Mouse (Mus musculus): ENCODE measurements around the gene Gm20388. TPM values are rescaled to one million over a fixed set of nuclear protein-coding genes. Genes with fewer than 3 reads are reported as not detected.

Gm20388 gene
- polyA plus RNA-seq, 1 experiment from 2014 or later: 1.4 TPM

DNA sequence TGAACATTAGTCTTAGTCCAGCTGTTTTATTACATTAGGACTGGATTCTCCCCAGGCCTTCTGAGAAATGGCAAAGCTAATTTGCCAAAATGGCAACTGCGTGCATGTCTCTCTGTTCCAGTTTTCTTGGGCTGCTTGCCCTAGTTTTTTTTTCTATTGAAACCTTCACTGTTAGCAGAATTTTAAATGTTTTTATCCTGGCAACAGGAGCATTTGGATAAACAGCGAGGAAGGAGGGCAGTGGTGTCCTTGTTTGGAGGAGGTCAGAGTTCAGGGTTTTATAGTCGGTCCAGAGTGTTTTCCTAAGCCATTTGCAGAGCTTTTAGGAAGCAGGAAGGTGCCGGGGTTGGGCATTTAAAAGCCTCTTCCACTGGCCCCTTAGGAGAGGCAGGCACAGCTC, 2057.3 kb downstream of the Gm20388 start:
- no peak for ATAC-seq (ENCODE audit: low read depth)
- H3K4me3 ChIP-seq (ENCODE audit: low read depth, low read length): no peak overlapping the region
- H3K27me3 ChIP-seq (ENCODE audit: control insufficient read depth, insufficient read depth, low read depth, low read length): no peaks in the 10 kb centered on the region
- H3K36me3 ChIP-seq (ENCODE audit: control insufficient read depth, insufficient read depth): no peaks in the 10 kb centered on the region; the same call in 1 of the 2 replicates
- no peak overlapping the region for H3K4me2 ChIP-seq (ENCODE audit: low read depth, low read length)
- H3K9ac ChIP-seq (ENCODE audit: low read depth, low read length): no peak overlapping the region
- peaks cover 18% of the 10 kb centered on the region for H3K4me1 ChIP-seq (ENCODE audit: control insufficient read depth, low read depth, low read length)
- WGBS (ENCODE audit: insufficient replicate concordance): 63% methylated on average over 4 of the region's 4 CpGs
- H3K27ac ChIP-seq (ENCODE audit: low read length): no peak overlapping the region
- H3K9me3 ChIP-seq (replicated peaks; ENCODE audit: control insufficient read depth, low read length): no peaks in the 10 kb centered on the region

DNA sequence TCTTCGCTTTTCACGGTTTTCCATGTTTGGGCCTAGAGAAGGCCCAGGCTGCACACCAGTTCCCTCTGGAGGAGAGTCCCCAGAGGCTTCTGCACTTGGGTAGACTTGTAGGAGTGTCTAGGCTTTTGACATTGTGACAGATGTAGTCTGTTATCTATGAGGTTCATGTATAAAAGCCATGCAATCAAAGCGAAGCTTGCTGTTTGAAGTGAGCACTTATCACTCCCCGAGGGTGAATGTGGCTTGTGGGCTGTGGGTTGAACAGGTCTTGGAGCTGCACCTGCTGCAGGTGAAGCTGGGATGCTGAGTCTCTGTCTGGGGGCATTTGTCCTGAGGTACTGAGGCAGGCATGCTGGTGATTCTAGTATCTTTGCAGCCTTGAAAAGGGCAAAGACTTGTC, 2057.9 kb downstream of the Gm20388 start:
- Histone ChIP-seq H3K27ac (ENCODE audit: low read length) (no peak overlapping the region), H3K4me2 (ENCODE audit: low read depth, low read length) (no peak overlapping the region), H3K36me3 (ENCODE audit: control insufficient read depth, insufficient read depth) (no peaks in the 10 kb centered on the region; the same call in 1 of the 2 replicates), H3K4me3 (ENCODE audit: low read depth, low read length) (no peak overlapping the region), H3K4me1 (ENCODE audit: control insufficient read depth, low read depth, low read length) (peaks cover 18% of the 10 kb centered on the region), H3K9me3 (replicated peaks; ENCODE audit: control insufficient read depth, low read length) (no peaks in the 10 kb centered on the region), H3K27me3 (ENCODE audit: control insufficient read depth, insufficient read depth, low read depth, low read length) (no peaks in the 10 kb centered on the region), H3K9ac (ENCODE audit: low read depth, low read length) (no peak overlapping the region)
- no peak for ATAC-seq (ENCODE audit: low read depth)
- WGBS (ENCODE audit: insufficient replicate concordance): 41% methylated on average over 4 of the region's 4 CpGs

DNA sequence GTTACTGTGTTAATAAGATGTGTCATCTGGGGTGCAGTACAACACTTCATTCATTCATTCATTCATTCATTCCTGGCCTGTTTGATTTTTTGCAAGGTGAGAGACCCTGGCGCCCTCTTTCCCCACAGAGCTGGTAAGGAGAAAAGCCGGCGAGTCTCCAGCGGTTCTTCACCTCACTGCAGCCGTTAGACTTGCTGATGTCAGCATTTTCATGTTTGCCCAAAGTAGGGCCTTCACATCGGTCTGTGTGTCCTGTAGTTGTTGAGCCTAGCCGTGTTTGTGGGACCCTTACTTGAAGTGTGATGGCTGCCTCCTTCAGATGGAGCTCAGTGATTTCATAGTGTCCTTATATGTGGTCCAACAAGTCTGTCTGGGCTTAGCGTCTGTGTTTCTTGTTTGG, 2059.6 kb downstream of the Gm20388 start:
- Histone ChIP-seq H3K9ac (ENCODE audit: low read depth, low read length) (no peak overlapping the region), H3K4me1 (ENCODE audit: control insufficient read depth, low read depth, low read length) (peaks cover 18% of the 10 kb centered on the region), H3K4me2 (ENCODE audit: low read depth, low read length) (no peak overlapping the region), H3K27ac (ENCODE audit: low read length) (no peak overlapping the region), H3K27me3 (ENCODE audit: control insufficient read depth, insufficient read depth, low read depth, low read length) (no peaks in the 10 kb centered on the region), H3K4me3 (ENCODE audit: low read depth, low read length) (no peak overlapping the region), H3K9me3 (replicated peaks; ENCODE audit: control insufficient read depth, low read length) (no peaks in the 10 kb centered on the region), H3K36me3 (ENCODE audit: control insufficient read depth, insufficient read depth) (peaks cover 6% of the 10 kb centered on the region)
- ATAC-seq (ENCODE audit: low read depth): no peak
- 82% methylated on average over 8 of the region's 8 CpGs for WGBS (ENCODE audit: insufficient replicate concordance)

DNA sequence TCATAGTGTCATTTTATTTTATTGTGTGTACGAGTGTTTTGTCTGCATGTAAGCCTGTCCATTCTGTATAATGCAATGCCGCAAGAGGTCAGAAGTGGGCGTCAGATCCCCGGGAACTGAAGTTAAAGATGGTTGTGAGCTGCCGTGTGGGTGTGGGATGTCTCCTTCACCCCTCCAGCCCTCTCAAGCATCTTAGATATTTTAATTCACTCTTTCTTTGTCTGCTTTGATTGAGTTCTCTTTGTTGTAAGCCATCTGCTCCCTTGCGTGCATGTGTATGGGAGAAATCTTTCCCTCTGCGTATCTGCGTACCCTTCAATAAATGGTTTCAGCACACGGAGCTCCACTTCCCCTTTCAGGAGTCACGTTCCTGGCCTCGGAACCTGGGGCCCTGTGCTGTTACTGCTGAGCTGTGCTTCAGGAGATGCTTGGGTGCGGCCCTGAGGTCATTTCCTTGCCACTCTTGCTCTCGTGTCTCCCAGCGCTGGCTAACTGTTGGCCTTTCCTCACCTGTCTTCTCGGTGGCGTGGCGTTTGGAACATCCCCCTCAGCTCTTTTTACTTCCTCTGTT, 2060.9 kb downstream of the Gm20388 start:
- Histone ChIP-seq H3K27ac (ENCODE audit: low read length) (no peak overlapping the region), H3K4me3 (ENCODE audit: low read depth, low read length) (no peak overlapping the region), H3K4me2 (ENCODE audit: low read depth, low read length) (no peak overlapping the region), H3K27me3 (ENCODE audit: control insufficient read depth, insufficient read depth, low read depth, low read length) (no peaks in the 10 kb centered on the region), H3K36me3 (ENCODE audit: control insufficient read depth, insufficient read depth) (peaks cover 14% of the 10 kb centered on the region), H3K4me1 (ENCODE audit: control insufficient read depth, low read depth, low read length) (peaks cover 14% of the 10 kb centered on the region), H3K9ac (ENCODE audit: low read depth, low read length) (no peak overlapping the region), H3K9me3 (replicated peaks; ENCODE audit: control insufficient read depth, low read length) (no peaks in the 10 kb centered on the region)
- ATAC-seq (ENCODE audit: low read depth): no peak
- 53% methylated on average over 17 of the region's 17 CpGs for WGBS (ENCODE audit: insufficient replicate concordance)

DNA sequence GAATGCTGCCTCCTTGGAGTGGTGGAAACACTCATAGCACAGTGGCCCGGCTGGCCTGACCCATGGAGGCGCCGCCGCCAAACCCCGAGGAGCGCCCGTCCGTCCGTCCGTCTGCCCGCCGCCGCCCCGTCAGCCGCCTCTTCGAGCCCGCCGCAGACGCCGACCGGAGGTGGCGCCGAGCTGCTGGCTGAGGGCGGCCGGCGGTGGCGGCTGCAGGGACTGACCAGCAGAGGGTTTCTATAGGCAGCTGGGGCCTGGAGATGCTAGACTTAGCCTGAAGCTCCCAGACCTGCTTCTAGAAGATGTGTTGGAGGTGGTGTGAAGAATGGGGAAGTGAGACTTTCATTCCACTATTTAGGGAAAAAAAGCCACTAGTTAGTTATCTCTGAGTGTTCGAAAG, 2063.3 kb downstream of the Gm20388 start:
- no peak overlapping the region for H3K27ac ChIP-seq (ENCODE audit: low read length)
- no peak for ATAC-seq (ENCODE audit: low read depth)
- no peak overlapping the region for H3K4me3 ChIP-seq (ENCODE audit: low read depth, low read length)
- no peak overlapping the region for H3K4me2 ChIP-seq (ENCODE audit: low read depth, low read length)
- peaks cover 17% of the 10 kb centered on the region for H3K36me3 ChIP-seq (ENCODE audit: control insufficient read depth, insufficient read depth)
- no peaks in the 10 kb centered on the region for H3K4me1 ChIP-seq (ENCODE audit: control insufficient read depth, low read depth, low read length)
- H3K9ac ChIP-seq (ENCODE audit: low read depth, low read length): no peak overlapping the region
- no peaks in the 10 kb centered on the region for H3K9me3 ChIP-seq (replicated peaks; ENCODE audit: control insufficient read depth, low read length)
- H3K27me3 ChIP-seq (ENCODE audit: control insufficient read depth, insufficient read depth, low read depth, low read length): no peaks in the 10 kb centered on the region
- WGBS (ENCODE audit: insufficient replicate concordance): 97% methylated on average over 28 of the region's 28 CpGs

DNA sequence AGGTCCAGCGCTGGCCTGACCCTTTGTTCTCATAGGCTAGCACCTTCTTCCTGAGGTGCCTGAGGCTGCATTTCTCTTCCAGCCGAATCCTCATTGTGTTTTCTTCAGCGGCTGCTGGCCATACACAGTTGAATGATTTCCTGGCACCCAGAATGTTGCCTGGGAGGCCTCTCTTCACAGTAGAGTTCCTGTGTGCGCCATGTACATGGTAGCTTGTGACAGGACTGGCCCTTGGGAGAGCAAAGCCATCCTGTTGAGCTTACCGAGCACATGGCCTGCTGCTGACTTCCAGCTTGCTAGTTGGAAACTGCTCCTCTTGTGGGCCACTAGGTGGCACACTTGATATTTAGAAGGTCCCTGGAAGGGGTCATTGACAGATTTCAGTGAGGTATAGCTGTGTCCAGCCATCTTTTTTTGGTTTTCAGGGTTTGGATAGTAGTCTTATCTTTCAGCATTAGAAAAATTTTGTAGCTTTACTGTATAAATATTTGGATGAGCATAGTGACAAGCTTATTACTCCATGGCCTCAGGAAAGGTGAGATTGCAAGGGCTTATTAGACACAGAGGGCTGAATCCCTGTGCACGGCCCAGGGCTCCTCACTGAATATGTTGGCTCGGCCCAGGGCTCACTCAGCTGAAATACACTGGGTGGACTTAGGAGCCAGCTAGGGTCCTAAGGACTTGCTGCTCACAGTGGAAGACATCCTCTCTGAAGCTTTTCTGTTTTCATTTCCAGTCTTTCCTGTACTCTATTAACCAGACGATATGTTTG, 2067.4 kb downstream of the Gm20388 start:
- Histone ChIP-seq H3K27ac (ENCODE audit: low read length) (no peak overlapping the region), H3K9me3 (replicated peaks; ENCODE audit: control insufficient read depth, low read length) (no peaks in the 10 kb centered on the region), H3K4me3 (ENCODE audit: low read depth, low read length) (no peak overlapping the region), H3K36me3 (ENCODE audit: control insufficient read depth, insufficient read depth) (peaks cover 25% of the 10 kb centered on the region), H3K4me1 (ENCODE audit: control insufficient read depth, low read depth, low read length) (no peaks in the 10 kb centered on the region), H3K27me3 (ENCODE audit: control insufficient read depth, insufficient read depth, low read depth, low read length) (no peaks in the 10 kb centered on the region), H3K9ac (ENCODE audit: low read depth, low read length) (no peak overlapping the region), H3K4me2 (ENCODE audit: low read depth, low read length) (no peak overlapping the region)
- WGBS (ENCODE audit: insufficient replicate concordance): 71% methylated on average over 8 of the region's 8 CpGs
- no peak for ATAC-seq (ENCODE audit: low read depth)

DNA sequence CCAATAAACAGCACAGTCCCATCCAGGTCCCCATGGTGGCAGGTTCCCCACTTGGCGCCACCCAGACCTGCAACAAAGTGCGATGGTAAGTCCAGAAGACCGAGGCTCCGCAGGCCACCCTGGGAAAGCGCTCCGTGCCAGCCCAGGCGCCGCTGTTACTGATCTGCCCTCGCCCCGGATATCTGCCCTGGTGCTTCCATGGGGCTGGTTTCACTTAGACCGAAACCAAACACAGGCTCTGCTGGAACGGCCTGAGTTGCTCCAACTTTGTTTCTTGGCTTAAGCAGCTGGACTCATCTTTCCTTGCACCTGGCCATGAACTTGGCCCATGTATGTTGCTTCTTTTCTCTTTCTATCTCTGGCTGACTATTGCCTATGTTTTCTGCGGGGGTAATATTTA, 2068.0 kb downstream of the Gm20388 start:
- no peak overlapping the region for H3K9ac ChIP-seq (ENCODE audit: low read depth, low read length)
- no peaks in the 10 kb centered on the region for H3K4me1 ChIP-seq (ENCODE audit: control insufficient read depth, low read depth, low read length)
- no peaks in the 10 kb centered on the region for H3K9me3 ChIP-seq (replicated peaks; ENCODE audit: control insufficient read depth, low read length)
- ATAC-seq (ENCODE audit: low read depth): no peak
- H3K27me3 ChIP-seq (ENCODE audit: control insufficient read depth, insufficient read depth, low read depth, low read length): no peaks in the 10 kb centered on the region
- H3K4me3 ChIP-seq (ENCODE audit: low read depth, low read length): no peak overlapping the region
- peaks cover 25% of the 10 kb centered on the region for H3K36me3 ChIP-seq (ENCODE audit: control insufficient read depth, insufficient read depth)
- WGBS (ENCODE audit: insufficient replicate concordance): 92% methylated on average over 13 of the region's 13 CpGs
- H3K4me2 ChIP-seq (ENCODE audit: low read depth, low read length): no peak overlapping the region
- no peak overlapping the region for H3K27ac ChIP-seq (ENCODE audit: low read length)

DNA sequence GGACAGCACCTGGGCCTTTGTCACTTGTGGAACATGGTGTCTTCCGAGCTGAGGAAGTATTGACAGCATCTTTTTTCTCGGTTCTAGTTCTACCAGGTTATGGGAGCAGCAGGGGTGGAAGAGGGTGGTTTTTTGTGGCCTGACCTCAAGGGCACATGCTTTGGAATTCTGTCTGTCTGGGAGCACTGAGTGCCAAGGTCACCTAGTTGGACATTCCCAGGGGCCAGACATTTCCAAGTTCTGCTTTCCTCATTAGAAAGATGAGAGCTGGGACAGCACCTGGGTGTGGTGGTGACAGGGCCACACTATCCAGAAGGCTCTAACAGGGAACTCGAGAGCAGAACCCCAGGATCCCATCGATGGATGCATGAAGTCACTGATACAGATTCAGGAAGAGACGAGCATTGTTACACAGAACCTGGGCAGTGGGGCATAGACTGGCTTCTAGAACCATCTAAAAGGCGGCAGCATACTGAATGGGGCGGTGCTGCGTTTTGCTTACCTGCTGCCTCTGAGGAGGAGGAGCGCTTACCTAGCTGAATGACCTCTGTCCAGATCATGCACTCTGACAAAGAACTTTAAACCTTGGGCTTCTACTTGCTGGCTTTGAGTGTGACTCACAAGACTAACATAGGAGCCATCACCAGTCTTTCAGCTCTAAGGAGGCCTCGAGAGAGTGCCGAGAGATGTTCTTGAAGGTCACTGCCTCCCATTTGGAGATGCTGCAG, 2070.3 kb downstream of the Gm20388 start:
- H3K9me3 ChIP-seq (replicated peaks; ENCODE audit: control insufficient read depth, low read length): no peaks in the 10 kb centered on the region
- H3K4me3 ChIP-seq (ENCODE audit: low read depth, low read length): no peak overlapping the region
- peaks cover 19% of the 10 kb centered on the region for H3K36me3 ChIP-seq (ENCODE audit: control insufficient read depth, insufficient read depth)
- 86% methylated on average over 11 of the region's 11 CpGs for WGBS (ENCODE audit: insufficient replicate concordance)
- no peak overlapping the region for H3K27ac ChIP-seq (ENCODE audit: low read length)
- no peak overlapping the region for H3K9ac ChIP-seq (ENCODE audit: low read depth, low read length)
- ATAC-seq (ENCODE audit: low read depth): no peak
- no peaks in the 10 kb centered on the region for H3K4me1 ChIP-seq (ENCODE audit: control insufficient read depth, low read depth, low read length)
- H3K4me2 ChIP-seq (ENCODE audit: low read depth, low read length): no peak overlapping the region
- H3K27me3 ChIP-seq (ENCODE audit: control insufficient read depth, insufficient read depth, low read depth, low read length): no peaks in the 10 kb centered on the region

DNA sequence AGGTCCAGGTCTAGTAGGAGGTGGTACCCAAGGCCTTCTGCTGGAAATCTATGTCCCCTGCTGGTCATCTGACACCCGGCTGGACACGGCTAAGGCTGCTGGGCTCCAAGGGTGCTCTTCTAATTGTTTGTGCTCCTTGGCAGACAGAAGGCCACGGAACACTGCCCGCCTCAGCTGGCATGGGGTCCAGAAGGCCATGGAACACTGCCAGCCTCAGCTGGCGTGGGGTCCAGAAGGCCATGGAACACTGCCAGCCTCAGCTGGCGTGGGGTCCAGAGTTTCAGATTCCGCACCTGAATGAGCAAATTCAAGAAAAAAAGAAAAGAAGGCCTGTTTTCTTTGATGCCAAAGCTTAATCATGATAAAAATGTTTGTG, 2070.9 kb downstream of the Gm20388 start:
- Histone ChIP-seq H3K36me3 (ENCODE audit: control insufficient read depth, insufficient read depth) (peaks cover 14% of the 10 kb centered on the region), H3K27me3 (ENCODE audit: control insufficient read depth, insufficient read depth, low read depth, low read length) (no peaks in the 10 kb centered on the region), H3K9ac (ENCODE audit: low read depth, low read length) (no peak overlapping the region), H3K4me2 (ENCODE audit: low read depth, low read length) (no peak overlapping the region), H3K4me3 (ENCODE audit: low read depth, low read length) (no peak overlapping the region), H3K27ac (ENCODE audit: low read length) (no peak overlapping the region), H3K9me3 (replicated peaks; ENCODE audit: control insufficient read depth, low read length) (no peaks in the 10 kb centered on the region), H3K4me1 (ENCODE audit: control insufficient read depth, low read depth, low read length) (no peaks in the 10 kb centered on the region)
- no peak for ATAC-seq (ENCODE audit: low read depth)
- 83% methylated on average over 7 of the region's 7 CpGs for WGBS (ENCODE audit: insufficient replicate concordance)

Data from liver, embryonic 16.5 days (tissue).